Mouse (Mus musculus): ENCODE measurements around the gene Ace3.
A peak's percentile ranks its signal among the peaks of the same experiment; 100 is the strongest.

The Ace3 gene

DNA sequence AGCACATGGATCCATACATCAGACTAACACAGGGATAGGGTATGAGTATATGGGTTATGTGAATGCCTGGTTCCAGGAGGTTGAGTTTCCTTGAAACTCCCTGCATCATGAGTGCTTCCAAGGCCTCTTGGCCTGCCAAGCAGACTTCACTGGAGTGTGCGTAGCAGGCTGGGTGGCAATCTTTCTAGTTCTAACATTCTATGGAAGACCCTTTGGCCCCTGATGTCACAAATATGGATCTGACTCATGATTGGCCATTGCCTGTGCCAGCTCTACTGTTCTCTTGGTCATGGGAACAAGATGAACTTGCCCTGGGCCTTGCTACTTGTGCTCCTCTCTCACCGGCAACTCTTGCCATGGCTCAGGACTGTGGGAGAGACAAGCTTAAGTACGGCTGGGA is at the start of gene Ace3:
Ace3 (plus strand) TSS at position 301 of the 400 bp plus-strand sequence.
- DNase-seq: no peak

GRCm38 (mm10) chr11:105944770-105945672 is 49.5 kb upstream of the Ace3 start:
- no peak for DNase-seq

DNA sequence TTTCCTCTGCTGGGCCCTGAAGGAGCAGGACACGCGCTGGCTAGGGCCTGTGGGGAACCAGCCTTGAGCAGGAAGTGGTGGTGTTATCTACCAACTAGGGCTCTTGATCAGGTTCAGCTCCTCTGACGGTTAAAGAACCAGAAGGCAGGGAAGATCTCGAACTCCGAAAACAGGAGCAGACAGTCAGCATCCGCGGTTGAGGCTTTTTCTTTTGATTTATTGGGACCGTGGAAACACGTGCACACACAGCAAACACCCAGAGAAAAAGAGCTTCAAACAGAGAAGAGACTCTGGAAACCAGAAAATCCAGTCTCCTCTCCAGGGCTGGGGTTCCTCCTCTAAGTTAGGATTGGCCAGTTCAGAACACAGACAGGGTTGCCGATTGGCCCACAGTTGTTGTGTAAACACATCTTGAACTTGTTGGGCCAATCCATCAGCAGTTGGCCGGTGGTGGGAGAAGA is 47.8 kb upstream of the Ace3 start:
- no peak for DNase-seq

DNA sequence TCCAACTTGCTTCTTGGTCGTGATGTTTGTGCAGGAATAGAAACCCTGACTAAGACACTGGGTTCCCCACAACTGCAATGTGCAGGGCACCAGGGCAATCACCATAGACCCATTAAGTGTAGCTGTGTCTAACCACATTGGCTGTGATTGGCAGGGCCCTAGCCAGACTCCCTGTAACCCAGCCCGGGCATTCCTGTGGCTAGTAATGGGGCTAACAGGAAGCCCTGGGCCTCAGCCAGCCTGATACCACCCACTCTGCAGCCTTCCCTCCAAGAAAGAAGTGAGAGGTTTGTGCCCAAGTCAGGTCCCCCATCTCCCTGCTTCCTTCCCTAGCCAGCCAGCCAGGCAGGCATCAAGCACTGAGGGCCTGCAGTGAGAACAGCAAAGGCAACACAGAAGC is 46.2 kb upstream of the Ace3 start:
- no peak for DNase-seq

DNA sequence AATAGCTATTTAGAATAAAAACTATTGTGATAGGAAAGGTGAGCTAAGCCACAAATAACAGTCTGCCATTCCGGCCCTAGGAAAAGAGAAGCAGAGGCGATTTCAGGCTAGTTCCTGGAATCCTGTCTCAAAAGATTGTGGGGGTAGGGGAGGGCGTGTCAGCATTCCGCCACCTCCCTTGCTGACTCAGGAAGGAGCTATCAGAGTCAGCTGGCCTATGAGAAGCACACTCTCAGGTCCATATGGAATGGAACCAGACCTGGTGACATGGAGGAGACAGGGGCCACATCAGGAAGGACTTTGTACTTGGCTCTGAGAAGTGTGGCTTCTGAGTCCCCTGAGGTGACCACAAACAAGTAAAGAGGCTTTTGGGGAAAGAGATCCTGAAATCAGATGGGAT is 44.0 kb upstream of the Ace3 start:
- no peak for DNase-seq

DNA sequence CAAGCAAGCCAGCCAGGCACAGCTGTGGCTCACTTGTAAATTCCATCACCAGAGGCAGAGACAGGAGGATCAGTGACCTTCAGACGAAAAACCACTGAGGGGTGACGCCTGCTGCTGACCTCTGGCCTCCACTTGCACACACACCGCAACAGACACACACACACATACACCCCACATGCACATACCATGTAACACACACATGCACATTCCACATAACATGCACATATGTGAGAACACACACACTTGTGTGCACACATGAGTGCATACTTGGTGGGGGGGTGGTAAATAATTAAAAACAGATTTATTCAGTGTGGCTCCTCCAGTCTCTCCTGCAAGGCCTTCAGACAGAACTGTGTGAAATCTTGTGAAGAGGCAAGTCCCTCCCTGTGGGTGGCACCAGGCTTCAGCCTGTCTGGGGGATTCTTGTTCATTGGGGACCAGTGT is 42.9 kb upstream of the Ace3 start:
- no peak for DNase-seq

- DNase-seq: no peak
Observed at GRCm38 (mm10) chr11:105952111-105952510, 42.4 kb upstream of the Ace3 start.

- DNase-seq: no peak
Observed at GRCm38 (mm10) chr11:105952911-105953386, 41.5 kb upstream of the Ace3 start, which contains the start of gene Cyb561. Gene Cyb561 (minus strand): TSS chr11:105953336.

GRCm38 (mm10) chr11:105953402-105953801 is 41.1 kb upstream of the Ace3 start:
- no peak for DNase-seq

GRCm38 (mm10) chr11:105955815-105956430 is 38.6 kb upstream of the Ace3 start:
- no peak for DNase-seq

DNA sequence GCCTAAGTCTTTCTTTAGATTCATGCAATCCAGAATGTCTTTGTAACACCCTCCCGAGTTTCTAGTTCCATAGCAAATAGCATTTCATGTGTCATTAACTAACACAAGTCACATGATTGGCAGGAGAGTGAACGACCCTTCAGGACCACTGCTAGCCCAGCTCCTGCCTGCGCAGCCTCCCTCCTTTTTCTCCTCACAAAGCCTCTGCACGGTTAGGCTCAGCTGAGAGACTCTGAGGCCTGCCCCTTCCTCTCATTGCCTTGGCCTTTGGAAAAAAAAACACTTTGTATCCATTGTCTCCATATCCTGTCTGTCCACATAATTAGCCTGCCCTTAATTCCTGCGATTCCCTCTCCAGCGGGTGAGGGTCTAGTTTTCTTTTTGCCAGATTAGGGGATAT is 37.0 kb upstream of the Ace3 start:
- DNase-seq: no peak

DNA sequence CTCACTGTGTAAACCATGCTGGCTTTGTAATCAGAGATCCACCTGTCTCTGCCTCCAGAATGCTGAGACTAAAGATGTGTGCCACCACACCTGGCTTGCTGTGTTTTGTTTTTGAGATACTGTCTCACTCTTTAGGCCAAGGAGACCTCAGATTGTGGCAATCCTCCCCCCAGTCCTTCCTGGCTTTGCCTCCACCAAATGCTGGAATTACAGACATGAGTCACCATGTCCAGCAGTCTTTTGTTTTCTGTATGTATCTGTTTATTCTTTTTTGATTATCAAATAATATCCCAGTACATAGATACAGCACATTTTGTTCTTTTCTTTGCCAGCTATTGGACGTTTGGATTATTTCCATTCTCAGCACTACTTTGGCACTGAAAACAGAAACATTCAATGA is 35.9 kb upstream of the Ace3 start:
- no peak for DNase-seq

- peak; percentile 82 to 87 for DNase-seq
Observed at GRCm38 (mm10) chr11:105959355-105959754, 35.1 kb upstream of the Ace3 start.

DNA sequence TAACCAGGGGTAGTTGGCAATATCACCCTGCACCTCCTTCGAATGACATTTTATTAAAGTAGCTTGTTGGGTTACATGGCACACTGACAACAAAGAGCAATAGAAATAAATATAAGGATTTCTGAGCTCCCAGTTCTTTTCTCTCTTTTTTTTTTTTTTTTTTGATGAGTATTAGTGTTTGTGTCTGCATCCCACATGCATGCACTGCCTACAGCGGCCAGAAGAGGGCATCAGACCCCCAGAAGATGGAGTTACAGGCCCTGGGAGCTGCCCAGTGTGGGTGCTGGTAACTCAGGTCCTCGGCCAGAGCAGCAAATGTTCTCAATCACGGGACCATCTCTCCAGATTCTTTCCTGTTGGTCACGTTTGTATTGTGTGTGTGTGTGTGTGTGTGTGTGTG is 29.8 kb upstream of the Ace3 start:
- DNase-seq: peak in 1 of 2 experiments; percentile 40

- no peak for DNase-seq
Observed at GRCm38 (mm10) chr11:105966288-105966687, 28.2 kb upstream of the Ace3 start.

- peak; percentile 67 to 69 for DNase-seq
Observed at GRCm38 (mm10) chr11:105967741-105968574, 26.5 kb upstream of the Ace3 start, which contains the start of gene Ace. Gene Ace (plus strand): TSS chr11:105967945.

- DNase-seq: no peak
Observed at GRCm38 (mm10) chr11:105968948-105969347, 25.5 kb upstream of the Ace3 start.

DNA sequence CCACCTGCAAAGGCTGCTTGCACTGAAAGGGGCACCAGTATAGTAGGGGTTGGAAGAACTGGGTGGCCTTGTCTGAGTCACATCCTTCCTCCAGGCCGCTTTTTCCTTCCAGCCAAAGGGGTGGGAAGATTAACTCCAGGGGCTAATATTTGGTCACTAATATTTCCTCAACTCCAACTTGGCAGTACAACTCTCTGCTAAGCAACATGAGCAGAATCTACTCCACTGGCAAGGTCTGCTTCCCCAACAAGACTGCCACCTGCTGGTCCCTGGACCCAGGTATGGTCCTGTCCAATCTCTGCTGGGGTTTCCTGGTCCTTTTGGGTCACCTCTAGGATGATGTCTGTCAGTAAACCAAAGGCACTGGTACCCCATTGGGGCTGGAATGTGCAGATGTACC is 25.0 kb upstream of the Ace3 start:
- DNase-seq: peak; percentile 72

GRCm38 (mm10) chr11:105974593-105974992 is 19.9 kb upstream of the Ace3 start:
- DNase-seq: peak; percentile 81 to 83

- peak; percentile 78 to 79 for DNase-seq
Observed at GRCm38 (mm10) chr11:105975050-105975449, 19.4 kb upstream of the Ace3 start.

DNA sequence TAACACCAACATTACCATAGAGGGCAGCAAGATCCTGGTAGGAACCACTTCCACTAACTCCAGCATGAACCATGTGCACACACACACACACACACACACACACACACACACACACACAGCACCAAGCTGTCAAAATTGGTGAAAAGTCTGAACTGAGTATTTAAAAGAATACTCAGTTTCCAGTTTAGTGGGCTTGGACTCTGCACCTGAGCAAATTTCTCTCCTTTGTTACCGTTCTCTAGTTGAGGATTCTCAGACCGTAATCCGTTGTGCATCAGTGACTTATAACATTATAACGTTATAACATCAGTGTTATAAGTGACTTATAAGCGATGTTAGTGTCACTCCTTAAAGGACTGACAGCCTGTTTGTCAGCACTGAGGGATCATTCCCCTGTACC is 18.8 kb upstream of the Ace3 start:
- DNase-seq: no peak

DNA sequence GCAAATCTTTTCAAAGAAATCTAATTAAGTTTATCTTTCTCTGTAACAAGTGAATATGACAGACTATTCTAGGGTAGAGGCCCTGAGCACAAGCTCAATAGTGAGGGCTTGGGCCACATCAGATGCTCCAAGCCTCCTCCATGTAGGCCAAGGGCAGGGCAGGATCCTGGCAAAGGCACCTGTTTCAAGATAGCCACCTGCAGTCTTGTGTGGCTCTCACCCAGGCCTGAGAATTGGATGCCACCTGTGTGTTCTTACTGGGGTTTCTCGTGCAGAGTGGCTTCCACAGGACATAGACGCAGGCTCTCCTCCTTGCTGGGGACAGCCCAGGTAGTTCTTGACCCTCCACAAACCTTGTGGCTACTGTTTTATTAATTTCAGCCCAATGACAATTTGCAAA is 16.2 kb upstream of the Ace3 start:
- peak in 1 of 2 experiments; percentile 36 for DNase-seq

GRCm38 (mm10) chr11:105978634-105979033 is 15.8 kb upstream of the Ace3 start:
- DNase-seq: no peak

Data from cerebellum, postnatal 10 days (tissue).